21 mouse cellular contexts compared by ENCODE assay signal in the genomic region with DNA sequence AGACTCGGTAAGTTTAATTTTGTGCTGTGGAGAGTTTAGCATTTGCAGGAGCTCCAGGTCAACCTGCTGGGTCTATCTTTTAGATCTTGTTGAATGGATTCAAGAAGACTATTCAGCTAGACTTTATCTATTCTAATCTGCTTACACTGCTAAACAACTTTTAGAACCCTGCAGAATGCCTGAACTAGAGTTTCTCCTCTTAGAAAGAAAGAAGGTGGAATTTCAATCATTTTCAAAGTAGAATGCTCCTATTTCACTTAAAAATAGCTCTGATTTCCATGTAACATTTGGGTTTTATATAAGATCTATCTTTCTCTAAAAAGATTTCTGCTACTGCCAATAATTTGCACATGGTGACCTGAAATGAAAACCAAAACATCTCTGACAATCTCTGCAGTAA.
DNase-seq lines count a peak whose midpoint lies in the region; ATAC-seq and TF ChIP-seq lines count a peak whose summit lies in the region.
"Had no signal": no experiment of that assay in that cellular context is flagged by ENCODE, and none has a peak within 500 bp of the region (broad histone marks: within the 10 kb centered on the region; RNA-seq: fewer than 3 reads in every experiment).

No protein-coding gene starts in this region.

- TF ChIP-seq CTCF in left cerebral cortex, adult 2 months (IDR thresholded peaks at IDR 0.05): no peak

- peak; percentile 96 for ATAC-seq in frontal cortex, adult (ENCODE audit: low TSS enrichment)
- ATAC-seq: activated CD4-positive, CD25-positive, alpha-beta regulatory T cell, adult 4 months; CD4-positive, CD25-positive, alpha-beta regulatory T cell, adult 4 months; Patski had no signal

- intact Hi-C loops in left cerebral cortex, adult 2 months (cut with DNase I): no loop called here
- intact Hi-C loops in left cerebral cortex, postnatal 14 days (cut with DNase I): no loop called here

- no peak for DNase-seq in frontal cortex, postnatal 10 days (ENCODE audit: low spot score in 2 of 2)
- DNase-seq in left cerebral cortex, adult 2 months (ENCODE audit: extremely low spot score in 1 of 2, low spot score in 2 of 2): no peak
- DNase-seq in left cerebral cortex, postnatal 14 days (ENCODE audit: low spot score in 2 of 2): no peak
- DNase-seq in brain, adult 2 months (ENCODE audit: low read depth, low spot score): peak; percentile 32
- DNase-seq in telencephalon, adult 2 months (ENCODE audit: low read depth, low spot score): peak; percentile 40
- DNase-seq in cerebellum, adult 11-12 months: no peak
- no peak for DNase-seq in adrenal gland, postnatal 14 days
- DNase-seq: adrenal gland, adult 2 months; adrenal gland, adult 8-10 months; adrenal gland, postnatal 10 days; adrenal gland, postnatal 25 days; adrenal gland, postnatal 36 days; B cell, adult 2 months; cerebellum, adult 11 months; cerebellum, adult 18-20 months; cerebellum, adult 2 months; cerebellum, adult 8-10 months had no signal

- no peak overlapping the region for H3K4me3 ChIP-seq in left cerebral cortex, adult 2 months

- peak overlapping the region; percentile 15; the same call in 1 of the 2 replicates for H3K27ac ChIP-seq in left cerebral cortex, adult 2 months

Comparison
In these comparisons a context has a peak if more than half of its experiments do, and no peak if none do; other contexts are left out.
1. DNase-seq: peak in brain, adult 2 months (single experiment) and telencephalon, adult 2 months (single experiment); none in frontal cortex, postnatal 10 days (0 of 2), left cerebral cortex, adult 2 months (0 of 2), left cerebral cortex, postnatal 14 days (0 of 2), cerebellum, adult 11-12 months (single experiment) and adrenal gland, postnatal 14 days (single experiment).